Mouse (Mus musculus) heart, embryonic 11.5 days (tissue): Measurements from ENCODE around the gene Col19a1. TPM values are rescaled to one million over a fixed set of nuclear protein-coding genes. Genes with fewer than 3 reads are reported as not detected.

Experiments used
- ATAC-seq: fragments of 200-750 bp; cut with Nextera tagmentation; replicated peaks from 2 replicates; pipeline ENCODE4 v1.8.0; 2017; ENCODE audit warnings: moderate library complexity; ENCODE audit not compliant: insufficient number of reproducible peaks, low FRiP score, low TSS enrichment
- H3K27ac ChIP-seq: fragments of 300-500 bp; sonication (generic); 2 replicates; pipeline ENCODE4 v1.5.1; 2014; ENCODE audit warnings: mild to moderate bottlenecking, low read depth, low read length
- H3K27me3 ChIP-seq: fragments of 300-500 bp; sonication (generic); 2 replicates; pipeline ENCODE4 v1.6.1; 2014; ENCODE audit warnings: mild to moderate bottlenecking, low read length, mixed read lengths; ENCODE audit not compliant: control insufficient read depth, insufficient read depth
- H3K36me3 ChIP-seq: fragments of 300-500 bp; sonication (generic); 2 replicates; pipeline ENCODE4 v1.6.1; 2014; ENCODE audit warnings: mild to moderate bottlenecking, low read length, moderate library complexity, mixed read lengths; ENCODE audit not compliant: control insufficient read depth, insufficient read depth
- H3K4me1 ChIP-seq: fragments of 300-500 bp; sonication (generic); 2 replicates; pipeline ENCODE4 v1.6.1; 2014; ENCODE audit warnings: low read length; ENCODE audit not compliant: control insufficient read depth, insufficient read depth
- H3K4me2 ChIP-seq: fragments of 300-500 bp; sonication (generic); 2 replicates; pipeline ENCODE4 v1.6.1; 2014; ENCODE audit warnings: mild to moderate bottlenecking, moderate library complexity
- H3K4me3 ChIP-seq: fragments of 300-500 bp; sonication (generic); 2 replicates; pipeline ENCODE4 v1.5.1; 2014; ENCODE audit warnings: low read depth, low read length
- H3K9ac ChIP-seq: fragments of 300-500 bp; sonication (generic); 2 replicates; pipeline ENCODE4 v1.6.1; 2014; ENCODE audit warnings: mild to moderate bottlenecking, low read depth, low read length, moderate library complexity
- H3K9me3 ChIP-seq: fragments of 300-500 bp; sonication (generic); replicated peaks from 2 replicates; pipeline ENCODE4 v1.6.1; 2016; ENCODE audit warnings: low read length; ENCODE audit not compliant: control insufficient read depth
- WGBS: fragments of 180-500 bp; shearing (Covaris S2); extraction: QIAGEN DNeasy Blood & Tissue Kit; methylation state at CpG from one replicate; pipeline ENCODE4 v1.1.7; 2014; ENCODE audit not compliant: insufficient replicate concordance; 5-methylcytosine and 5-hydroxymethylcytosine counted together
- polyA plus RNA-seq: library from polyadenylated mRNA; unstranded; fragments of >200 nt; fragmentation: Nextera tagmentation; extraction: Ambion mirVana; gene quantifications from 2 replicates; pipeline ENCODE4 v1.2.1, GENCODE M21; 2014

The Col19a1 gene
- polyA plus RNA-seq, 1 experiment from 2014 or later = 0.06 TPM

DNA sequence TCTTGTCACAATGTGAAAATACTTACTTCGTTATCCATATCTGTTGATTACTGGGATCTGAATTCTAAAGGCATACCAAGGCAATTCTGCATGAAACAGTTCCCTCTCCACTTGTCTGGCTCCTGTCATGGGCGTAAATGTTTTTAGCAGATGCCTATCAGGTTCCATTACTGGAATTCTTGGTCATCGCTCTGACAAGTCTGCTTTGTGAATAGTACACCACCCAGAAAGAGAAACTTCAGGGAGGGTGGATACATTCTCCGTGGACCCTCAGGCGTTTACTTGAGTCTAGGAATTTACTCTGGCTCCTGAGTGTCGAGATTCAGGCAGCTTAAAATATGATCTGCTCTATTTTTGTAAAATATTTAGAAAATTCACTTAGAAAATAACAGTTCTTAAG, 75.7 kb downstream of the Col19a1 start:
- Histone ChIP-seq H3K4me3 (no peak overlapping the region), H3K9ac (no peak overlapping the region), H3K4me1 (no peaks in the 10 kb centered on the region), H3K27me3 (no peaks in the 10 kb centered on the region), H3K4me2 (no peak overlapping the region), H3K27ac (no peak overlapping the region), H3K9me3 (no peaks in the 10 kb centered on the region), H3K36me3 (no peaks in the 10 kb centered on the region)
- 64% methylated on average over 6 of the region's 6 CpGs for WGBS
- ATAC-seq = no peak

- H3K4me1 ChIP-seq = no peaks in the 10 kb centered on the region
- ATAC-seq = no peak
- no peak overlapping the region for H3K9ac ChIP-seq
- no peak overlapping the region for H3K4me3 ChIP-seq
- 83% methylated on average over 4 of the region's 4 CpGs for WGBS
- H3K9me3 ChIP-seq = no peaks in the 10 kb centered on the region
- no peaks in the 10 kb centered on the region for H3K36me3 ChIP-seq
- no peak overlapping the region for H3K4me2 ChIP-seq
- no peak overlapping the region for H3K27ac ChIP-seq
- no peaks in the 10 kb centered on the region for H3K27me3 ChIP-seq
Observed at GRCm38 (mm10) chr1:24495400-24495799, 91.9 kb downstream of the Col19a1 start.

DNA sequence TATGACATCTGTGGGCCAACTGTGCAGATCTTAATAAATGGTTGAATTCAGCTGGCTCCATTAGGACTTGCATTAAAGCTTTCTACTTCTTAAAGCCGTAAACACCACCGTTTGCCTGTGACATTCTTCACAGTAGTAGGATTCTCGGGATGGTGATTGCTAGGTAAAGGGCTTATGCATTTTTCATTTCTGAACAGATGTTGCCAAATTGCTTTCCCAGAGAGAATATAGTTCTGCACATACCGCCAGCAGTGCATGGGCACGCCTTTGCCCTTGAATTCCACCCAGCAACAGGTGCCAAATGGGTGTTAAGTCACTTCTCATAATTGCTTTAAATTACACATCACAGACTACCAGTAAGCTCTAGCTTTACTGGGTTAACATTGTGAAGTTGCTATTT, 103.1 kb downstream of the Col19a1 start:
- H3K36me3 ChIP-seq = no peaks in the 10 kb centered on the region
- no peaks in the 10 kb centered on the region for H3K4me1 ChIP-seq
- H3K9me3 ChIP-seq = no peaks in the 10 kb centered on the region
- H3K4me2 ChIP-seq = no peak overlapping the region
- H3K27me3 ChIP-seq = no peaks in the 10 kb centered on the region
- ATAC-seq = no peak
- 76% methylated on average over 5 of the region's 5 CpGs for WGBS
- no peak overlapping the region for H3K27ac ChIP-seq
- no peak overlapping the region for H3K9ac ChIP-seq
- H3K4me3 ChIP-seq = no peak overlapping the region

- Histone ChIP-seq H3K9ac (no peak overlapping the region), H3K9me3 (no peaks in the 10 kb centered on the region), H3K27me3 (no peaks in the 10 kb centered on the region), H3K4me2 (no peak overlapping the region), H3K36me3 (no peaks in the 10 kb centered on the region), H3K27ac (no peak overlapping the region), H3K4me1 (no peaks in the 10 kb centered on the region), H3K4me3 (no peak overlapping the region)
- ATAC-seq = no peak
- WGBS = 74% methylated on average over 7 of the region's 7 CpGs
Observed at GRCm38 (mm10) chr1:24471096-24471710, 116.1 kb downstream of the Col19a1 start.

DNA sequence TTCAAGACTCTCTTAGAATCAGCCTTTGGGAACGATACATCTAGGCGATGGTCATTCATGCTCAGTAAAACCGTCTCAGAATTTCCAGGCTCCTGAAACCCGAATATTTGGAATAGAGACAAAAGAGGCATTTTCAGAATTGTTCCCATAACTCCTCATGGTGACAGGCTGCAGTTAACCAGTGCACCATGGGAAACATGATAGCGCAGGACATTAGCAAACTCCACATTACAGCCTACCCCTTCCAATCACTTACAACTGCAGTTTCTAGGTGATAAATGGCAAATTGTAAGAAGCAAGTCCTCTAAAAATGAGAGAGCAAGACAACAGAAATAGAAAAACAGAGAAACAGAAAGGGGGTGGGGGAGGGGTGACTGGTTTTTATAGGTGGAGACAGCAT, 116.6 kb downstream of the Col19a1 start:
- no peaks in the 10 kb centered on the region for H3K4me1 ChIP-seq
- WGBS = 80% methylated on average over 5 of the region's 5 CpGs
- no peaks in the 10 kb centered on the region for H3K27me3 ChIP-seq
- no peaks in the 10 kb centered on the region for H3K36me3 ChIP-seq
- no peak overlapping the region for H3K9ac ChIP-seq
- no peak overlapping the region for H3K4me3 ChIP-seq
- no peak overlapping the region for H3K4me2 ChIP-seq
- no peak for ATAC-seq
- no peak overlapping the region for H3K27ac ChIP-seq
- no peaks in the 10 kb centered on the region for H3K9me3 ChIP-seq

- Histone ChIP-seq H3K36me3 (no peaks in the 10 kb centered on the region), H3K9ac (no peak overlapping the region), H3K4me1 (no peaks in the 10 kb centered on the region), H3K9me3 (no peaks in the 10 kb centered on the region), H3K27ac (no peak overlapping the region), H3K27me3 (no peaks in the 10 kb centered on the region), H3K4me3 (no peak overlapping the region), H3K4me2 (no peak overlapping the region)
- no peak for ATAC-seq
- 74% methylated on average over 3 of the region's 3 CpGs for WGBS
Observed at GRCm38 (mm10) chr1:24461305-24461887, 125.9 kb downstream of the Col19a1 start.

- H3K4me3 ChIP-seq = no peak overlapping the region
- 71% methylated on average over 2 of the region's 2 CpGs for WGBS
- H3K9me3 ChIP-seq = no peaks in the 10 kb centered on the region
- no peaks in the 10 kb centered on the region for H3K27me3 ChIP-seq
- no peaks in the 10 kb centered on the region for H3K4me1 ChIP-seq
- no peaks in the 10 kb centered on the region for H3K36me3 ChIP-seq
- no peak overlapping the region for H3K4me2 ChIP-seq
- H3K9ac ChIP-seq = no peak overlapping the region
- no peak for ATAC-seq
- no peak overlapping the region for H3K27ac ChIP-seq
Observed at GRCm38 (mm10) chr1:24458015-24458414, 129.3 kb downstream of the Col19a1 start.

DNA sequence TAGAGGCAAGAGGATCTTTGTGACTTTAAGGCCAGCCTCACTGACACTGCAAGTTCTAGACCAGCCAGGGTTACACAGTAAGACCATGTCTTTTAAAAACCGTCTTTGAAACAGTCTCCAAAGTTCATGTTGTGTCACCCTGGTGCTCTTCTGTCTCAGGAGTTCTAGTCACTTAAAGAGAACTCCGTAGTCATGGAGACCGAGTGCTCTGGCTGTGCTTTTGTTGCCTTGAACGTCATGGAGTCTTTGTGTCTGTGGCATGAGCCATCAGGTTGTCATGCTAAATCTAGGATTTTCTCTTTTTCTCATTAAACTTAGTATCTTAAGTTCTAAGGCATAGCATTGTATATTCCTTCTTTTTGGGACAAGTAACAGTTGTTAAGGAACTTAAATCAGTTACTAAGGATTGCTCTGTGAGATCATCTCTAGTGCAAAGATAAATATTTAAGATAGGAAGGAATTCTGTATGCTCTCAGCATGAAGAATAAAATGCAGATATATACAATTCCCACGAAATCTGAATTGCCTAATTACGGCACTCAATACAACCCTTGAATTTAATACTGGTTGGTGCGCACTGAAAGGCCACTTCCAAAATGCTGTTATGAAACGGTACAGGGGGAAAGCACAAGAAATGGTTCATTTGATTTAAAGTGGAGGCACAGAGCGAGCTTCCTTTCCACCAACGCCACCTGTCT, 134.6 kb downstream of the Col19a1 start:
- H3K4me2 ChIP-seq = no peak overlapping the region
- H3K4me3 ChIP-seq = no peak overlapping the region
- H3K9ac ChIP-seq = no peak overlapping the region
- no peaks in the 10 kb centered on the region for H3K4me1 ChIP-seq
- ATAC-seq = no peak
- 62% methylated on average over 10 of the region's 10 CpGs for WGBS
- no peaks in the 10 kb centered on the region for H3K36me3 ChIP-seq
- no peaks in the 10 kb centered on the region for H3K9me3 ChIP-seq
- H3K27ac ChIP-seq = no peak overlapping the region
- H3K27me3 ChIP-seq = no peaks in the 10 kb centered on the region
